Mouse (Mus musculus) left cerebral cortex, adult 2 months (tissue): ENCODE results near the gene Abr. TPM values are rescaled to one million over a fixed set of nuclear protein-coding genes. Genes with fewer than 3 reads are reported as not detected.

ENCODE experiments used
- DNase-seq, 2 experiments: peaks; one replicate each; pipeline ENCODE4 v3.0.0; 2021 to 2022; ENCODE audit warnings: low spot score in 2 of 2, mixed read lengths in 1 of 2; ENCODE audit errors: extremely low spot score in 1 of 2
- H3K27ac ChIP-seq: fragments of 200-600 bp; 2 replicates; pipeline ENCODE4 v1.8.1; 2022
- H3K4me3 ChIP-seq: fragments of 200-600 bp; 2 replicates; pipeline ENCODE4 v1.8.1; 2022
- CTCF ChIP-seq: fragments of 200-600 bp; IDR thresholded peaks from 2 replicates; pipeline ENCODE4 v1.8.1; 2022; ENCODE audit warnings: antibody characterized with exemption, mild to moderate bottlenecking, moderate library complexity
- intact Hi-C: fragments of 180-260 bp; cut with DNase I; formaldehyde crosslinking; loops from one replicate; pipeline ENCODE4 v1.15.1; 2025
- total RNA-seq, 2 experiments: library from RNA; stranded (reverse); gene quantifications; 2 replicates each; pipeline ENCODE4 v1.2.3; 2021

Abr gene
- total RNA-seq, 2 experiments from 2014 or later, result 436 to 450 TPM

DNA sequence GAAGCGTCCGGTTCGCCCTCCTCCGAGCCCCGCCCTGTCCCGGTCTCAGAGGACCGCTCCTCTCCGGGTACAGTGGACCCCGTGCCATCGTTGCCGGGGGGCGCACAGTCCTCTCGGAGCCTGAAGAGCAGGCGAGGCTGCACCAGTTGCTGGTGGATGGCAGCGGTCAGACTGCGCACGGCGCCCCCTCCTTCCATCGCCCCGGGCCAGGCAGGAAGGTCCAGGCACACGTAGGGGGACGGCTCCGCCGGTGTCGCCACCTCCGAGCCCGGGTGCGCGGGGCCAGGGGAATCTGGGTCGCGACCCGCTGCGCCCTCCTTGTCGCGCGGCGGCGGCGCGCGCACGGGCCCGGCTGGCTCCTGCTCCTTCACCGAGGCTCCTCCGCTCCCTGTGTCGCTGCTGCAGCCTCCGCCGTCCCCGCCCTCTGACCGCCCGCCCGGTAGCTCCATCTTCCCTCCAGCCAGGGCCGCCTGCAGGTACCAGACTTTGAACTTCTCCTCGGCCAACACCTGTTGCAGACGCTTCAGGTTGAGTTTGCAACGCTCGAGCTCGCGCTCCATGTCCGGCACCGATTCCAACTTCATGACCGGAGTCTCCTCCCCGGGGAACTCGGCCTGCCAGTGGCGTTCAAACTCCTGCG lies 572 bp upstream of the Abr start:
- TF ChIP-seq CTCF, result no peak
- intact Hi-C loops, result no loop called here
- DNase-seq, result no peak
- Histone ChIP-seq H3K27ac (no peak overlapping the region), H3K4me3 (peak overlapping the region; percentile 52)

DNA sequence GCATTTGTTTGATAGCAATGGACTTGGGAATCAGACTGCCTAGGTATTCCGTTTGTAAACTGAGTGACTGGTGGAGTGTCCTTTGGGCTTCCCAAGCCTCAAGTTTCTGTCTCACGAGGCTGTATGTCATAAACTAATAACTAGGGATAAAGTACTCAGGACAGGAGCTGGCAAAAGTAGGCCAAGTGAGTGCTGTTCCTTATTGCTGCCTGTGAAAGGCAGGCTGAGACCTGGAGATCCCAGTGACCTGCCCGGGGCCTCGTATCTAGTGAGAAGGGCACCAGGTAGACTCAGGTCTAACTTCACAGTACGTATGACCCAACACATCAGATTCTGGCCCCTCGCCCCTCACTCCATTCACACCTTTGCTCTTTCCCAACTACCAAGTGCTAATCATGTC lies 4.0 kb downstream of the Abr start:
- intact Hi-C loops, result no loop called here
- TF ChIP-seq CTCF, result no peak

DNA sequence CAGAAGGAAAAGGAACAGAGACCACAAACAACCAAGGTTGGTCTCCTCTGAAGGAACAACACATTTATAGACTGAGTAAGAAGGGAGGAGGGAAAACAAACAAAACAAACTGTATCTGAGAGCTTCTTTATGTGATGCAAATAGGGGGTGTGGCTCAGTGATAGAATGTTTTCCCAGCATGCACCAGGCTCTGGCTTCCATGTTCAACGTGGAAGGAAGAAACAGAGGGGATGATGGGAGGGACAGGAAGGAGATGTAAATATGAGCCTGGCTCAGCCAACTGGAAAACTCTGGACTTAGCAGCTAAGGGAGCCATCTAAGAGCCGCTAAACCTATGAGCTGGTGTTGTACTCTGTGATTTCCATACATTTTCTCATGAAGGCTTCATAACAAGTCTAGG lies 7.9 kb downstream of the Abr start:
- Histone ChIP-seq H3K4me3 (no peak overlapping the region), H3K27ac (no peak overlapping the region)
- intact Hi-C loops, result no loop called here
- no peak for DNase-seq
- no peak for TF ChIP-seq CTCF

More for the DNA sequence above, 4.0 kb downstream of the Abr start:
- no peak overlapping the region for H3K27ac ChIP-seq
- H3K4me3 ChIP-seq, result no peak overlapping the region
- no peak for DNase-seq

DNA sequence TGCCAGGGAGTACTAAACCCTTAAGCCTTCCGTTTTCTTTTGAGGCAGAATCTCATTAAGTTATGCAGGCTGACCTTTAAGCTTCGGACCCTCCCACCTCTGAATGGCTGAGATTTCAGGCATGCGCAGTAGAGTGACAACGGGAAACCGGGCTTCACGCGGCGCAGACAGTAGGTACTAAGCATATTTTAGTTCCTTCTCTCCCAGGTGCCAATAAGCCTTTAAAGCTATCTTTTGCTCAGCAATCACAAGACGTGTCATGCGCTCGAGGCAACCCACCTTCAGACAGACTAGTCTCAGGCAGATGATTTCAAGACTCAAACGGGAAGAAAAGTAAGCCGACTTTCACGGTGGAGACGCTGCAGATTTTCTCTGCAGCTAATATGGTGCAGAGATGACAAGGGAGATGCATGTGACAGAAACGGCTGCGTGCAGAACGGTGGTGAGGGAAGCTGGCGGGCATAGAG lies 9.4 kb downstream of the Abr start:
- no peak for TF ChIP-seq CTCF
- Histone ChIP-seq H3K27ac (peak overlapping the region; percentile 82), H3K4me3 (peak overlapping the region; percentile 53)
- intact Hi-C loops, result no loop called here
- peak; percentile 47 to 56 for DNase-seq

DNA sequence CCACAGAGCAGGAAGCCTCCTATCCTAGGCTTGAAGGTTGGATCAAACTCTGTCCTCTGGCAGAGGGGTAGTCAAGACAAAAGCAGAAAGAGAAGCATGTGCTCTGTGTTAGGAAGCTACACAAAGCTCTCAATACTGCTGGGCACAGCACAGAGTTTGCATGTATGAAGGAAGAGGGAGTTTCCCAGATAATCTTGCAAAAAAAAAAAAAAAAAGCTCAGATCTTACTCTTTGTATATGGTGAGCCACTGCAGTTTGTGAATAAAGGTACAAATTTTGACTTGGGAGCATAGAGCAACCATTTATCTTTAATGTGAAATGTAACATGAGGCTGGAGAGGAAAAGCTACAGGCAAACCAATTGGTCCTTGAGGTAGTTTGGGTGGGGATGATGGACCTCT lies 11.2 kb downstream of the Abr start:
- no peak for TF ChIP-seq CTCF
- no peak overlapping the region for H3K4me3 ChIP-seq
- H3K27ac ChIP-seq, result no peak overlapping the region
- DNase-seq, result no peak
- intact Hi-C loops, result no loop called here

DNA sequence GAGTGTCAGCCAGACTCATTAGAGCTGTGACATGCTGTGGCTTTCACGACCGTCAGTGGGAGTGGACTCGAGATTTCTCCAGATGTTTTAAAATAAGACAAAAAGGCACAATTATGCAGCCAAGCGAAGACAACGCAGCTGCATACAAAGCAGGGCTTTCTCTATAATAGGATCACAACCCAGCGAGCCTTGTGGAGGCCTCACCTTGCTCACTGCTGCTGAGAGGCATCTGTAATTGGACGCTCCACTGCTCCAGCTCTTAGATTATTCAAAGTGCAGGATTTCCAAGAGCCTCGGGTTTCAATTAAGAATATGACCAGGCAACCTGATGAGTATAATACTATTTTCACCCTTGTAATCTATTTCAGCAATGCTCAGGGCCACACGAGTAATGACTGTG lies 15.6 kb downstream of the Abr start:
- Histone ChIP-seq H3K27ac (no peak overlapping the region), H3K4me3 (no peak overlapping the region)
- DNase-seq, result no peak
- intact Hi-C loops, result no loop called here
- no peak for TF ChIP-seq CTCF

DNA sequence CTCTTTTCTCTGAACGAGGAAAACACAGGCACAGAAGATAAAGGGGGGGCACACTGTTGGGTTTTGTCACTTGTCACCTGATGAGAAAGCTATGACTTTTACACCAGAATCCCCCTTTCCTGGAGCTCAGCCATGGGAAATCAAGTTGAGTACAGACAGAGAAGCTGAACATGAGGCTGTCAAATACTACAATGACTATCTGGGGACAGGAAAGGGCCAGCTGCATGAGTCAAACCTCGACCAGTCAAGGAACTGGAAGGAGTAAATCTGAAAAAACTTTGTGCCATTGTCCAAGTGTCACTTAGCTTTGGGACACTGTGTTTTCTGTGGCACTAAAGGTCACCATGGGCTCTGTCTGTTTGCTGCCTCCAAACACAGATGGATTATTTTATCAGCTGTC lies 22.9 kb downstream of the Abr start:
- DNase-seq, result no peak
- no peak overlapping the region for H3K4me3 ChIP-seq
- H3K27ac ChIP-seq, result no peak overlapping the region
- no peak for TF ChIP-seq CTCF
- intact Hi-C loops, result no loop called here

DNA sequence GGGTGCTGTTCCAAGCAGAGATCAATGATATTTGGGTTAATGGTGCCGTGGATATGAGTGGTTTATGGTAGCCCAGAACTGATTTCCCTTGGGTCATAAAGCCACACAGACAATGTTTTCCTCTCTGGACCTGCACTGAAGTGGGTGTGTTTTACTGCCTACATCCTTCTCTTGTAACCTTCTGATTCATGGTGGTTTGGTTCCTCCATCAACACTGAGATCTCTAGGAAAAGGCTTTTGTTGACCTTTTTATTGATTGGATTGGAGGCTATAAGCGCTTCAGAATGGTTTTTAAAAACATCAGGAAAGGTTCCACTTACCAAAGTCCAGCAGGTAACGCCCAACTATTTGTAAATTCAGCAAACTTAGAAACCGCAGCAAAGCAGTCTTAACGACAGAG lies 23.4 kb downstream of the Abr start:
- intact Hi-C loops, result no loop called here
- Histone ChIP-seq H3K4me3 (no peak overlapping the region), H3K27ac (no peak overlapping the region)
- no peak for DNase-seq
- TF ChIP-seq CTCF, result no peak

DNA sequence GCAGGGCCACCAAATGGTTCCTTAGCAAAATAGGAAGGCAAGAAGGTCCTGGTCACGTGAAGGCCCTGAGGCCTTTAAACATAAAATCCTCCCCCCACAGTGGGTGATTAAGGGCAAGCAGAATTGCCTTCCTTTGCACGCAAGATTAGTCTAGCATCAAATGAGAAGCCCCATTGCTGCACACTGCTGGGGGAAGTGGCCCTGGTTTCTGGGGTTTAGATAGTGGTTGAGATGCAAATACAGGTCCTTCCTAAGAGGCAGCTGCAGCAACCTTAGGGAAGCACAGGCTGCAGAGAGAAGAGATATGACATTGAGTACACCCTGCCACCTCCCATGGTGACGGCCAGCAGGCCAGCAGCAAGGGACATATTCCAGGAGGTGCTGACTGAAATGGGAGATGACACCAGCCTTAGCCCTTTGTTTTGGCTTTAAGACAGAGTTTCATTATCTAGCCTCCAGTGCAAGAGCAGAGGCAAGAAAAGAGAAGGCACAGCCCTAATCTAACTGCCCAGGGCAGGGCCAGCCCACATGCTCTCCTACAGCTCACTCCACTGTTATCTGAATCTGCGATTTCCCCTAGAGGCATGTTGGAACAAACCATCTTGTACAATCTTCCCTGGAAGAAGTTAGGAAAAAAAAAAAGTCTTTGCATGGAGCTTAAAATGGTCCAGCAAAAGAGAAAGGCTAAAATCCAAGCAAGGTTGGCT lies 28.3 kb downstream of the Abr start:
- no peak for TF ChIP-seq CTCF
- intact Hi-C loops, result no loop called here
- Histone ChIP-seq H3K4me3 (no peak overlapping the region), H3K27ac (no peak overlapping the region)
- DNase-seq, result no peak

DNA sequence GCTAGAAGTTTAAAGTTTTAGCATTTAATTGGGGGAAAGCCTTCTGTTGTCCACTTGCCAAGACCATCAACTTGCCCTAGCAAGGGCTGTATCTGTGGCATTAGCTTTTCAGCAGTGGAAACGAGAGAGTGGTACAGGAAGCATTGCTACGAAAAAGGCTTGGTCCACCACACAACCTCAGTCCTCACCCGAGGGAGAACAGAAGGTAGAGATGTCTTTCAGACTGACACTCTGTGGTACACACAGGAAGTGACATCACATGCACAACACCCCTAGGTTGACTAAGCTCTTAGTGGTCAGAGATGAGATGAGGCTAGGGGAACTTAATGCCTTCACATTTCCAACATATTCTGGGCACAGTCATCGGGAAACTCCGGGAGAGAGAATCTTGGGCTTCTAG lies 32.4 kb downstream of the Abr start:
- no peak overlapping the region for H3K27ac ChIP-seq
- intact Hi-C loops, result no loop called here
- no peak for TF ChIP-seq CTCF
- no peak for DNase-seq
- no peak overlapping the region for H3K4me3 ChIP-seq

DNA sequence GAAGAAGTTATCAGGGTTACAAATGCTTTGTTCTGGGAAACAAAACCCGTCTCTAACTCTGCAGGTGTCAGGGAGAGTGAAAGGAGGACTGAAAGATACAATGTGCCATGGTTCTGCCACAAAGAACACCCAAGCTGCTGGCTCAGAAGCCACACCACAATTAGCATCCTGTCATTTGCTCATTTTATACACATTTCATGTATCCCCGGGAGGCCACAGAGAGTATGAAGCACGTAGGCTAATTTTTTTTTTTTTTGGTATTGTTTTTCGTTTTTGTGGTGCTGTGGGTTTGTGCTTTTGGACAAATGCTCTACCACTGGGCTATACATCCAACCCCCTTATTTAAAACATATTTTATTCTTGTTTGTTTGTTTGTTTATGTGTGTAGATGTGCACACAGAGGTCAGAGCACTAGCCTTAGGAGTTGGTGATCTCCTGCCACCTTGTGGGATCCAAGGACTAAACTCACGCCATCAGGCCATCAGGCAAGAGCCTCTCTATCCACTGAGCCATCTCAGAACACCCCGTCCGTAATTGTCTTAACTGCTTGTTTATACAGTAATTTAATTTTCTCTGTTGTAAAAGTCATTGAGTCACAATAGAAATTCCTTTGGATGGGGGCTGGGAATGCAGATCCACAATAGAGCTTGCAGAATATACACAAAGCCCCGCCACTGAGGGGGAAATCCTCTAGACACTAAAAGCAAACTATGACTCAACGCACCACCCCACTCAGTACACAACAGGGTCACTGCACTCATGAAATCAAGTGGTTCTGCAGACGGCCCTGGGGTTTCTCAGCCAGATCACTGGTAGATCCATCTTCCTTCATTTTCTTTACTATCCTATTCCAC lies 33.3 kb downstream of the Abr start:
- no peak overlapping the region for H3K4me3 ChIP-seq
- intact Hi-C loops, result no loop called here

DNA sequence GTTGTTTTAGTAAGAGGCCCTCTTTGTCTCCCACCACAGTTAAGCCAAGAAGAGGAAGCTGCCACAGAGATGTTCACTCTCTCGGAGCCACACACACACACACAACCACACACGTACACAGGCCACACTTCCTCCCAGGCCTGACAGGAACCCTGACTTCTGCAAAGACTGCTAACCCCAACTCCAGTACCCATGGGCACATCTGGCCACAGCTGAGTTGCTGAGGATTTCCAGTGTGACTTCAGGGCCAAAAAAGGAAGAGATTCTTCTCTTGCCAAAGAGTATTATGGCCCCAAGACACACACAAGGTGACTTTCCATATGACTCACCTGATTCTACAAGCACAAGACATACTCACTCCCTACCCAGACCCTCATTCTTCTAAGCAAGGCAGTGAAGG lies 34.1 kb downstream of the Abr start:
- no peak overlapping the region for H3K4me3 ChIP-seq
- DNase-seq, result no peak
- TF ChIP-seq CTCF, result no peak
- H3K27ac ChIP-seq, result no peak overlapping the region
- intact Hi-C loops, result no loop called here

More for the DNA sequence above, 33.3 kb downstream of the Abr start:
- no peak for TF ChIP-seq CTCF
- H3K27ac ChIP-seq, result no peak overlapping the region
- no peak for DNase-seq
